Mouse (Mus musculus): Measurements from ENCODE around the gene Rbms3.

Gene Rbms3

DNA sequence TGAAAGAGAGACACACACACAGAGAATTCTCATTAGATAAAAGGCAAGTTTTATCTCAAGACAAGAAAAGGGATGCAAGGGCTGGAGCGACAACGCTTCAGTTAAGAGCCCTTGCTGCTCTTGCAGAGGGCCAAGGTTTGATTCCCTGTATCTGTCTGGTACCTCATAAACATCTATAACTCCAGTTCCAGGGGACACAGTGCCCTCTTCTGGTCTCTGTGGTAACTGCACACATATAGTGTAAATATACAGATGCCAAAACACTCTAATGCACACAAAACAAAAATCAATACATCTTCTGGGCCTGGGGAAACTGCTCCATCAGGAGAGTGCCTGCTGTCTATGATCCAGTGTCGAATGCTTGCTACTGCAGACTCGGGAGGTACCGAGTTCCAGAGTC is 145.3 kb downstream of the Rbms3 start:
- no peak for DNase-seq (ENCODE audit: low spot score in 2 of 2)

DNA sequence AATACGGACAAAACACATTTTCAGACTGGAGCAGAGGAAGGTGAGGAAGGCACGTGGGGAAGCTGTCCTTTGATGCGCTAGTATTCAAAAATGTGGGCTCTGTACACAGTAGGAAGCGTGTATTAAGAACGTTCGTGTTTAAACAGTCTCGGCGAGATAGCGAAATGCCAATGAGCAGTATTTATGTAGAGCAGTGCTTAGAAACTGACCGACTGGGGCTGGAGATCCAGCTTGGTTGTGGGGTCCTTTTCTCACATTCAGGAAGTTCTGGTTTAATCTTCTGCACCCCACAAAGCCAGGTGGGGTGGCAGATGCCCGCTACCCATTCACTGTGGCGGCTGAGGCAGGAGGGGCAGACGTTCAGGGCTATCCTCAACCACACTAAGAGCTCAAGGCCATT is 153.0 kb downstream of the Rbms3 start:
- no peak for DNase-seq (ENCODE audit: low spot score in 2 of 2)

DNA sequence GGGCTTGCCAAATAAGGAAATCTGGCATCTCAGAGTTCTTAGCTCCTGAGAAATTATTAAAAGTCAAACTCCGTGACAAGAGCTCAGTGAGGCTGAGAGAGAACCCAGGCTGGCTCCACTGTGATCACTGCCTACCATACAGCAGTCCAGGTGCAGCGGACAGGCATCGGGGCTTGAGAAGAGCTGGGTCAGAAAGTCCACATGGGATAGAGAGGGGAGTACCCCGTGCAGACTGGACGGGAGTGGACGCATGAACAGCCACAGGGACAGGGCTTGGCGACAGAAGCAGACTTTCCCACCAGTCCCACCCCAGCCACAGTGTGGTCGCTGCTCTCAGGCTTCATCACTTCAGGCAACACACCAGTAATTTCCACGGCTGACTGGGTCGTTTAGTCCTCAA is 176.9 kb downstream of the Rbms3 start:
- DNase-seq (ENCODE audit: low spot score in 2 of 2): no peak

DNA sequence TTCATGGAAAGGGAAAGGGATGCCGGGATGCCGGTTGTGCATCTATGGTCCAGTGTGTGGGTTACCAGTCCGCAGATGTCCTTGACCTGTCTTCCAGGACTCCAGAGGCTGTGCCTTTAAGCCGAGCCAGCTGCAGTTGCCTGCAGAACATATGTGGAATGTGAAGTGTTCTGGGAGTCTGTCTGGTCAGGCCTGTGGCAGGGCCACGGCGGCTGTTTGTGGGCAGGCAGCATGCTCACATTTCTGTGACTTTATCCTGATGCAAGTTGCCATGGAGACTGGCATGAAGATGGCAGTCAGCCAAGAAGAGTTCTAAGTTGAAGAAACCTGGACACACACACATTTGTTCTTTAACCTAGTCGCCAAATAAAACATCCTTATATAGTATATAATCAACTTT is 187.1 kb downstream of the Rbms3 start:
- DNase-seq (ENCODE audit: low spot score in 2 of 2): no peak

GRCm38 (mm10) chr9:117435856-117436255 is 193.9 kb downstream of the Rbms3 start:
- peak; percentile 70 to 74 for DNase-seq (ENCODE audit: low spot score in 2 of 2)

- DNase-seq (ENCODE audit: low spot score in 2 of 2): no peak
Measured at GRCm38 (mm10) chr9:117430670-117431069, 199.0 kb downstream of the Rbms3 start.

- no peak for DNase-seq (ENCODE audit: low spot score in 2 of 2)
Measured at GRCm38 (mm10) chr9:117429217-117430105, 200.3 kb downstream of the Rbms3 start.

GRCm38 (mm10) chr9:117423259-117423658 is 206.5 kb downstream of the Rbms3 start:
- DNase-seq (ENCODE audit: low spot score in 2 of 2): no peak

- DNase-seq (ENCODE audit: low spot score in 2 of 2): no peak
Measured at GRCm38 (mm10) chr9:117419874-117420485, 209.7 kb downstream of the Rbms3 start.

- no peak for DNase-seq (ENCODE audit: low spot score in 2 of 2)
Measured at GRCm38 (mm10) chr9:117413181-117413580, 216.5 kb downstream of the Rbms3 start.

DNA sequence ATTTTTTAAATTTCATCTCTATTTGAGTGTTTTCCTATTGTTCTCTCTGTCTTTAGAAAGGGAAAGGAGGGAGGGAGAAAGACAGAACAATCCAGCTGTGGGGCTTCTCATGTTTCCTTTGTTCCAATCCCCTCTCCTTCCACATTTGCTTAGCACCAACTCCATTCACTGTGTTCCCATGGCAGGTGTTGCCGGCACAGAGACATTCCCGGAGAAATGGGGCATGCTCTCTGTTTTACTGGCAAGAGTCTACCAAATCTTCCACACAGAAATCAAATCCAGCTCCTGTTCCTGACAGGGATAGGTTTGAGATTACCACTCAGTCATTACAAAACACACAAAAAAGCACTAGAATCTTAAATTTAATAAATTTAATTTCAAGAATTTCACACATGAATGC is 217.1 kb downstream of the Rbms3 start:
- DNase-seq (ENCODE audit: low spot score in 2 of 2): no peak

GRCm38 (mm10) chr9:117404621-117405020 is 225.1 kb downstream of the Rbms3 start:
- DNase-seq (ENCODE audit: low spot score in 2 of 2): no peak

- DNase-seq (ENCODE audit: low spot score in 2 of 2): no peak
Measured at GRCm38 (mm10) chr9:117400262-117400671, 229.4 kb downstream of the Rbms3 start.

GRCm38 (mm10) chr9:117397071-117397470 is 232.6 kb downstream of the Rbms3 start:
- DNase-seq (ENCODE audit: low spot score in 2 of 2): no peak

- DNase-seq (ENCODE audit: low spot score in 2 of 2): no peak
Measured at GRCm38 (mm10) chr9:117396586-117396985, 233.1 kb downstream of the Rbms3 start.

GRCm38 (mm10) chr9:117393626-117394525 is 235.8 kb downstream of the Rbms3 start:
- no peak for DNase-seq (ENCODE audit: low spot score in 2 of 2)

GRCm38 (mm10) chr9:117388024-117388423 is 241.7 kb downstream of the Rbms3 start:
- DNase-seq (ENCODE audit: low spot score in 2 of 2): no peak

- no peak for DNase-seq (ENCODE audit: low spot score in 2 of 2)
Measured at GRCm38 (mm10) chr9:117380876-117381275, 248.8 kb downstream of the Rbms3 start.

- peak; percentile 18 to 29 for DNase-seq (ENCODE audit: low spot score in 2 of 2)
Measured at GRCm38 (mm10) chr9:117380076-117380475, 249.6 kb downstream of the Rbms3 start.

- DNase-seq (ENCODE audit: low spot score in 2 of 2): no peak
Measured at GRCm38 (mm10) chr9:117379448-117379983, 250.2 kb downstream of the Rbms3 start.

DNA sequence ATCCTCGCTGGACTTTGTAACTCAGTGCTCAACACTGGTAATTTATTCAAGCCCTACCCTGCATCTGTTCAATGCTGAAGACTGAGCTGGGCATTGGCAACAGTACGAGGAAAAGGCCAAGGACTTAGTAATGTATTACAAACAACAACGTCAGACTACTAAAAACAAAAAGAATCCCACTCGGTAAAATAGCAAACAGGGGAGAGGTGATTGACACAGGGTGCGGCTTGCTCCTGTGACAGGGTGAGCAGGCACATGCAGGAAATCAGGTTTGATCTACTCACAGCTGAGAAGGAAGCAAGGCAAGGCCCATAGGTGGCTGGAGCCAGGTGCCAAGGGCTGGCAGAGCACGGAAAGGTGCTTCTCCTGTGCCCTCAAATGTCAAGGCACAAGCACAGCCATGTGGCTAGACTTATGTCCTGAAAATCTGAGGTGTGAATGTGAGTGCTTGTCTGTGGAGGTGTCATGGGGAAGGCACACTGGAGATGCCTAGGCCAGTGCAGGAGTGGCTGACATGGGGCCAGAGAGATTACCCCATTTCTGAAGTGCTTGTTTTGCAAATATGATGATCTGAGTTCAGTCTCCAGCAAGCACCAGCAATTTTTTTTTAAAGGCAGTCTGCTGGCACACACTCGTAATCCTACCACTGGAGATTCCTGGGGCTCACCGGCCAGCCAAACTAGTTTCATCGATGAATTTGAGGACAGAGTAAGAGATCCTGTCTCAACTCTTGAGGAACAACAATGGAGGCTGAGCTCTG is 251.4 kb downstream of the Rbms3 start:
- no peak for DNase-seq (ENCODE audit: low spot score in 2 of 2)

Measured in right cerebral cortex, adult 2 months (tissue).